Mouse (Mus musculus) T-helper 17 cell (primary cell): ENCODE measurements around the gene Irf2bpl.

ENCODE experiments used
- in situ Hi-C, 2 experiments: fragments of 300-600 bp; cut with MboI, MseI; formaldehyde crosslinking; loops; 1 replicate in 1 of 2; 2 replicates in 1 of 2; pipeline ENCODE4 v1.15.1; 2025; ENCODE audit warnings: high pct_unique_total_duplicates in 2 of 2

The Irf2bpl gene

GRCm38 (mm10) chr12:86903828-86904806 is 19.5 kb upstream of the Irf2bpl start:
- in situ Hi-C loops: loop anchor here in 1 of 2 experiments (25.0 kb wide), 1 partner anchor 1442 kb away; the partner anchor contains the start of gene Fos

- in situ Hi-C loops: loop anchor here in 1 of 2 experiments (10.0 to 25.0 kb wide), 2 partner anchors 1195 to 1437 kb away; partner anchors contain the start of gene Fos
Measured at GRCm38 (mm10) chr12:86899461-86900179, 15.0 kb upstream of the Irf2bpl start.

- in situ Hi-C loops: loop anchor here in 1 of 2 experiments (10.0 kb wide), 1 partner anchor 1194 kb away; no protein-coding TSS in a partner anchor
Measured at GRCm38 (mm10) chr12:86898448-86898847, 13.8 kb upstream of the Irf2bpl start.

- in situ Hi-C loops: loop anchor here in 1 of 2 experiments (10.0 kb wide), 1 partner anchor 1193 kb away; no protein-coding TSS in a partner anchor
Measured at GRCm38 (mm10) chr12:86897769-86898273, 13.2 kb upstream of the Irf2bpl start.

GRCm38 (mm10) chr12:86896921-86897512 is 12.4 kb upstream of the Irf2bpl start:
- in situ Hi-C loops: loop anchor here in 1 of 2 experiments (10.0 kb wide), 1 partner anchor 1192 kb away; no protein-coding TSS in a partner anchor

- in situ Hi-C loops: loop anchor here in 1 of 2 experiments (10.0 kb wide), 1 partner anchor 1192 kb away; no protein-coding TSS in a partner anchor
Measured at GRCm38 (mm10) chr12:86896441-86896890, 11.9 kb upstream of the Irf2bpl start.

GRCm38 (mm10) chr12:86895703-86896409 is 11.3 kb upstream of the Irf2bpl start:
- in situ Hi-C loops: loop anchor here in 1 of 2 experiments (10.0 kb wide), 1 partner anchor 1191 kb away; no protein-coding TSS in a partner anchor

GRCm38 (mm10) chr12:86894841-86895428 is 10.3 kb upstream of the Irf2bpl start:
- in situ Hi-C loops: loop anchor here in 1 of 2 experiments (10.0 kb wide), 1 partner anchor 1190 kb away; no protein-coding TSS in a partner anchor

- in situ Hi-C loops: loop anchor here in 1 of 2 experiments (10.0 kb wide), 1 partner anchor 1190 kb away; no protein-coding TSS in a partner anchor
Measured at GRCm38 (mm10) chr12:86894184-86894839, 9.7 kb upstream of the Irf2bpl start.

- in situ Hi-C loops: loop anchor here in 1 of 2 experiments (10.0 kb wide), 1 partner anchor 1189 kb away; no protein-coding TSS in a partner anchor
Measured at GRCm38 (mm10) chr12:86893326-86894183, 9.0 kb upstream of the Irf2bpl start.

- in situ Hi-C loops: loop anchor here in 1 of 2 experiments (10.0 kb wide), 1 partner anchor 1188 kb away; no protein-coding TSS in a partner anchor
Measured at GRCm38 (mm10) chr12:86892711-86893311, 8.2 kb upstream of the Irf2bpl start.

- in situ Hi-C loops: loop anchor here in 1 of 2 experiments (10.0 kb wide), 1 partner anchor 1187 kb away; no protein-coding TSS in a partner anchor
Measured at GRCm38 (mm10) chr12:86891786-86892702, 7.4 kb upstream of the Irf2bpl start.

- in situ Hi-C loops: loop anchor here in 1 of 2 experiments (10.0 kb wide), 1 partner anchor 1187 kb away; no protein-coding TSS in a partner anchor
Measured at GRCm38 (mm10) chr12:86891454-86891785, 6.8 kb upstream of the Irf2bpl start.

- in situ Hi-C loops: loop anchor here in 1 of 2 experiments (10.0 kb wide), 1 partner anchor 1186 kb away; no protein-coding TSS in a partner anchor
Measured at GRCm38 (mm10) chr12:86890796-86891301, 6.3 kb upstream of the Irf2bpl start.

- in situ Hi-C loops: loop anchor here in 1 of 2 experiments (10.0 kb wide), 1 partner anchor 1185 kb away; no protein-coding TSS in a partner anchor
Measured at GRCm38 (mm10) chr12:86890091-86890720, 5.6 kb upstream of the Irf2bpl start.
